Mouse (Mus musculus) neural tube, embryonic 12.5 days (tissue): ENCODE measurements at regions not wholly inside any gene's neighbourhood (a gene's known extent, or its start where the extent isn't known, plus 50 kb on each side); places are given as distances from the start of the nearest gene placed in this dataset.

Source experiments
- ATAC-seq: fragments of 200-750 bp; cut with Nextera tagmentation; 2 replicates; pipeline ENCODE4 v1.8.0; 2017; ENCODE audit warnings: low read depth, mild to moderate bottlenecking, moderate TSS enrichment, moderate library complexity; ENCODE audit not compliant: low FRiP score
- H3K27ac ChIP-seq: fragments of 300-500 bp; sonication (generic); 2 replicates; pipeline ENCODE4 v1.5.1; 2016
- H3K27me3 ChIP-seq: fragments of 300-500 bp; sonication (generic); replicated peaks from 2 replicates; pipeline ENCODE4 v1.6.1; 2016; ENCODE audit warnings: mild to moderate bottlenecking
- H3K36me3 ChIP-seq: fragments of 300-500 bp; sonication (generic); 2 replicates; pipeline ENCODE4 v1.6.1; 2016; ENCODE audit warnings: mild to moderate bottlenecking
- H3K4me1 ChIP-seq: fragments of 300-500 bp; sonication (generic); 2 replicates; pipeline ENCODE4 v1.6.1; 2016
- H3K4me2 ChIP-seq: fragments of 300-500 bp; sonication (generic); replicated peaks from 2 replicates; pipeline ENCODE4 v1.6.1; 2016; ENCODE audit warnings: mild to moderate bottlenecking
- H3K4me3 ChIP-seq: fragments of 300-500 bp; sonication (generic); 2 replicates; pipeline ENCODE4 v1.5.1; 2016
- H3K9ac ChIP-seq: fragments of 300-500 bp; sonication (generic); 2 replicates; pipeline ENCODE4 v1.6.1; 2016; ENCODE audit warnings: mild to moderate bottlenecking
- H3K9me3 ChIP-seq: fragments of 300-500 bp; sonication (generic); 2 replicates; pipeline ENCODE4 v1.6.1; 2016; ENCODE audit warnings: mild to moderate bottlenecking
- WGBS: fragments of 180-500 bp; shearing (Covaris S2); methylation state at CpG from one replicate; pipeline ENCODE4 v1.1.7; 2016; 5-methylcytosine and 5-hydroxymethylcytosine counted together

GRCm38 (mm10) chr3:21492413-21492812, 584.0 kb upstream of the Tbl1xr1 start:
- no peak for ATAC-seq
- no peak overlapping the region for H3K9ac ChIP-seq
- no peak overlapping the region for H3K4me3 ChIP-seq
- no peak overlapping the region for H3K27ac ChIP-seq
- H3K27me3 ChIP-seq = no peaks in the 10 kb centered on the region
- WGBS = 69% methylated on average over 3 of the region's 3 CpGs
- no peak overlapping the region for H3K4me2 ChIP-seq
- H3K4me1 ChIP-seq = 0 out of 2 replicates have a peak, but pooled peaks cover 3% of the 10 kb centered on the region
- no peaks in the 10 kb centered on the region for H3K9me3 ChIP-seq
- H3K36me3 ChIP-seq = no peaks in the 10 kb centered on the region

GRCm38 (mm10) chr3:21493384-21493783, 583.1 kb upstream of the Tbl1xr1 start:
- no peaks in the 10 kb centered on the region for H3K36me3 ChIP-seq
- no peaks in the 10 kb centered on the region for H3K27me3 ChIP-seq
- peak; percentile 73 for ATAC-seq
- H3K4me3 ChIP-seq = no peak overlapping the region
- H3K9me3 ChIP-seq = no peaks in the 10 kb centered on the region
- H3K4me2 ChIP-seq = no peak overlapping the region
- H3K27ac ChIP-seq = no peak overlapping the region
- H3K9ac ChIP-seq = no peak overlapping the region
- 0 out of 2 replicates have a peak, but pooled peaks cover 3% of the 10 kb centered on the region for H3K4me1 ChIP-seq
- 65% methylated on average over 6 of the region's 6 CpGs for WGBS

DNA sequence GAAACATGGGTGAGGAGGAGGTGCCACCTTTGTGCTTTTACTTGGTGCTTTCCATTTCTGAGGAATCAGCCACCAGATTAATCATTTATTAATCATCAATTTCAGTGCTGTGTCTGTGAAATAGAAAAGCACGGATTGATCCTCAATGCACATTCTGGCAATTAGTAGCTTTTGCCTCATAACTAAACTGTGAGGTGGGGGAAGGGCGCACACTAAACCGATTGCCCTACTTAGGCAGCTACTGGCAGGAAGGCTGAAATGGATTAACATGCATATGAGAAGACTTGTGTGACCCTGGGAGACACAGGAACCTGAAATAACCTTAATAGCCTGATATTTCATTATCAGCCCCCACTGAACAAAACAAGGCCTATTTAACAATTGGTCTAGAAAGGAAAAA, 581.5 kb upstream of the Tbl1xr1 start:
- no peak overlapping the region for H3K27ac ChIP-seq
- no peaks in the 10 kb centered on the region for H3K27me3 ChIP-seq
- H3K4me1 ChIP-seq = 0 out of 2 replicates have a peak, but pooled peaks cover 3% of the 10 kb centered on the region
- ATAC-seq = no peak
- no peaks in the 10 kb centered on the region for H3K9me3 ChIP-seq
- WGBS = 63% methylated on average over 3 of the region's 3 CpGs
- no peak overlapping the region for H3K4me2 ChIP-seq
- H3K9ac ChIP-seq = no peak overlapping the region
- H3K36me3 ChIP-seq = no peaks in the 10 kb centered on the region
- H3K4me3 ChIP-seq = no peak overlapping the region

- no peak overlapping the region for H3K9ac ChIP-seq
- 83% methylated on average over 5 of the region's 5 CpGs for WGBS
Measured at GRCm38 (mm10) chr3:21495651-21496050, 580.8 kb upstream of the Tbl1xr1 start.

DNA sequence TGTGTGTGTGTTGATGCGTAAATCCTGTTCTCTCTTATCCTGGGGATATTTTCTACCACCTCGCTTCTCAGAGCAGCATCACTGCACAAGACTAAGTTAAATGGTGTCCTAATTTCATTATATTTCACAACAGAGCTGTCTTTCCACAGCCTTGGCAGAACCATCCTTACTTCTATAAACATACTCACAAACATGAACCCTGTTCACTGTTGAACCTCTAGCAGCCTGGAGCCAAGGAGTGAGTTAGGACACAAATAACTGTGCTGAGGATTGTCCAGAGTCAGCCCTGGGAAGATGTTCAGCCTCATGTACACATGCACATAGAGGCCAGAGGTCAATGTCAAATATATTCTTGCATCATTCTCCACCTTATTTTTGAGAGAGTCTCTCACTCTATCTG, 580.3 kb upstream of the Tbl1xr1 start:
- Histone ChIP-seq H3K36me3 (no peaks in the 10 kb centered on the region), H3K4me3 (no peak overlapping the region), H3K4me2 (no peak overlapping the region), H3K4me1 (0 out of 2 replicates have a peak, but pooled peaks cover 3% of the 10 kb centered on the region), H3K27ac (no peak overlapping the region), H3K9ac (no peak overlapping the region), H3K9me3 (no peaks in the 10 kb centered on the region), H3K27me3 (no peaks in the 10 kb centered on the region)
- ATAC-seq = no peak
- WGBS = 96% methylated on average over 2 of the region's 2 CpGs

More at GRCm38 (mm10) chr3:21495651-21496050, 580.8 kb upstream of the Tbl1xr1 start:
- no peak overlapping the region for H3K4me2 ChIP-seq
- no peak overlapping the region for H3K4me3 ChIP-seq
- no peak for ATAC-seq
- H3K36me3 ChIP-seq = no peaks in the 10 kb centered on the region
- no peak overlapping the region for H3K27ac ChIP-seq
- H3K27me3 ChIP-seq = no peaks in the 10 kb centered on the region
- H3K9me3 ChIP-seq = no peaks in the 10 kb centered on the region
- 0 out of 2 replicates have a peak, but pooled peaks cover 3% of the 10 kb centered on the region for H3K4me1 ChIP-seq

- Histone ChIP-seq H3K4me2 (no peak overlapping the region), H3K4me1 (0 out of 2 replicates have a peak, but pooled peaks cover 3% of the 10 kb centered on the region), H3K9me3 (no peaks in the 10 kb centered on the region), H3K9ac (no peak overlapping the region), H3K4me3 (no peak overlapping the region), H3K27me3 (no peaks in the 10 kb centered on the region), H3K27ac (no peak overlapping the region), H3K36me3 (no peaks in the 10 kb centered on the region)
- no peak for ATAC-seq
- 83% methylated on average over 1 of the region's 1 CpGs for WGBS
Measured at GRCm38 (mm10) chr3:21497011-21497410, 579.4 kb upstream of the Tbl1xr1 start.

DNA sequence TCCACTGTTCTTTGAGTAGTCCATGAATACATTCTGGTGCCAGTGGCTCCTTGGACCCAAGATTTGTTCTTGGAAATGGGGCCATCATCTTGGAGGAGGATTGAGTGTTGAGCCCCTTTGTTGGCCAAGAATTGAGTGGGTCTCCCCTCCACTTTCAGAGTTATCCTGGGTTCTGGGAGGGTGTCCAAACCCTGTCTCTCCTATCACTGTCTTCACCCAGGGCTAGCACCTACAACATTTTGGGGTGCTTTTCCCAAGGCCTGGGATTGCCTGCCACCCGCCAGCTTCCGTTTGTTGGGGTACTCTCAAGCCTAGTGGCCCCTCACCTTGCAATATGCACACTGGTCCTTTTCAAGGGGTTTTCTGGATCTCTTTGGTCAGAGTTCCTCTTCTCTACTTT, 568.8 kb upstream of the Tbl1xr1 start:
- Histone ChIP-seq H3K27me3 (no peaks in the 10 kb centered on the region), H3K4me2 (no peak overlapping the region), H3K36me3 (no peaks in the 10 kb centered on the region), H3K27ac (no peak overlapping the region), H3K9ac (no peak overlapping the region), H3K4me3 (no peak overlapping the region), H3K4me1 (no peaks in the 10 kb centered on the region), H3K9me3 (peaks cover 26% of the 10 kb centered on the region)
- no peak for ATAC-seq
- WGBS = 99% methylated on average over 2 of the region's 2 CpGs

GRCm38 (mm10) chr3:21512081-21512480, 564.4 kb upstream of the Tbl1xr1 start:
- peaks cover 26% of the 10 kb centered on the region for H3K9me3 ChIP-seq
- no peaks in the 10 kb centered on the region for H3K36me3 ChIP-seq
- no peak for ATAC-seq
- no peak overlapping the region for H3K4me3 ChIP-seq
- no peak overlapping the region for H3K9ac ChIP-seq
- no peaks in the 10 kb centered on the region for H3K27me3 ChIP-seq
- WGBS = 78% methylated on average over 4 of the region's 4 CpGs
- no peaks in the 10 kb centered on the region for H3K4me1 ChIP-seq
- no peak overlapping the region for H3K4me2 ChIP-seq
- no peak overlapping the region for H3K27ac ChIP-seq

DNA sequence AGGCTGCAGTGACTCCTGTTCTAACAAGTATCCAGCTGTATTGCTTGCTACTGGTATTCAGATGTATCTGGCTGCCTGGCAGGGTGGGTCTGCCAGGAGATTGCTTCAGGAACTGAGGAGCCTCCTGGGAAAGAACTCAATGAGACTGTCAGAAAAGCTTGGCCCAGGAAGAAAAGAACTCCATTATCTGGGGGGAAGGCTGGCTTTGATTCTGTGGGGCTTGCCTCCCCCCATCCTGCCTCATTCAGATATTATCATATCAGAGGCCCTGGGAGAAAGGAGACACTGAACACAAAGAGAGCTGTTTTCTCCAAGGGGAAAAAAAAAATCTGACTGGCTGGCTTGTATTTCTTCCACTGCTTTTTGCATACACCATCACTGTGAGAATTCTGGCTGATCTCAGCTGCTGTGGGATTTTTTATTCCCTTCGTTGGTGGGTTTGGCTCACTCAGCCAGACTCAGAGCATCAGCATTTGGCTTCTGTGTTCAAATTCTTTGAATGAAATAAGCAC, 552.0 kb upstream of the Tbl1xr1 start:
- ATAC-seq = no peak
- no peak overlapping the region for H3K4me3 ChIP-seq
- no peak overlapping the region for H3K27ac ChIP-seq
- H3K4me2 ChIP-seq = no peak overlapping the region
- WGBS = 23% methylated on average over 1 of the region's 1 CpGs
- H3K9me3 ChIP-seq = no peaks in the 10 kb centered on the region
- no peaks in the 10 kb centered on the region for H3K36me3 ChIP-seq
- no peak overlapping the region for H3K9ac ChIP-seq
- H3K4me1 ChIP-seq = 0 out of 2 replicates have a peak, but pooled peaks cover 3% of the 10 kb centered on the region
- H3K27me3 ChIP-seq = no peaks in the 10 kb centered on the region

GRCm38 (mm10) chr3:21530862-21531261, 545.6 kb upstream of the Tbl1xr1 start:
- H3K4me1 ChIP-seq = no peaks in the 10 kb centered on the region
- H3K4me3 ChIP-seq = no peak overlapping the region
- no peaks in the 10 kb centered on the region for H3K36me3 ChIP-seq
- WGBS = 41% methylated on average over 5 of the region's 5 CpGs
- H3K4me2 ChIP-seq = no peak overlapping the region
- H3K9me3 ChIP-seq = no peaks in the 10 kb centered on the region
- H3K27me3 ChIP-seq = no peaks in the 10 kb centered on the region
- H3K27ac ChIP-seq = no peak overlapping the region
- ATAC-seq = no peak
- no peak overlapping the region for H3K9ac ChIP-seq

GRCm38 (mm10) chr3:21539138-21539537, 537.3 kb upstream of the Tbl1xr1 start:
- Histone ChIP-seq H3K36me3 (no peaks in the 10 kb centered on the region), H3K4me2 (no peak overlapping the region), H3K27ac (no peak overlapping the region), H3K9me3 (no peaks in the 10 kb centered on the region), H3K9ac (no peak overlapping the region), H3K4me3 (no peak overlapping the region), H3K27me3 (no peaks in the 10 kb centered on the region), H3K4me1 (no peaks in the 10 kb centered on the region)
- WGBS = 49% methylated on average over 2 of the region's 2 CpGs
- ATAC-seq = no peak

GRCm38 (mm10) chr3:21544456-21544855, 532.0 kb upstream of the Tbl1xr1 start:
- no peak overlapping the region for H3K9ac ChIP-seq
- H3K27me3 ChIP-seq = no peaks in the 10 kb centered on the region
- H3K4me1 ChIP-seq = peaks cover 13% of the 10 kb centered on the region; the same call in 1 of the 2 replicates
- H3K27ac ChIP-seq = no peak overlapping the region
- no peak overlapping the region for H3K4me3 ChIP-seq
- H3K9me3 ChIP-seq = no peaks in the 10 kb centered on the region
- no peaks in the 10 kb centered on the region for H3K36me3 ChIP-seq
- ATAC-seq = no peak
- no peak overlapping the region for H3K4me2 ChIP-seq
- 61% methylated on average over 2 of the region's 2 CpGs for WGBS

- Histone ChIP-seq H3K4me1 (peaks cover 13% of the 10 kb centered on the region; the same call in 1 of the 2 replicates), H3K36me3 (no peaks in the 10 kb centered on the region), H3K27ac (no peak overlapping the region), H3K9ac (no peak overlapping the region), H3K9me3 (no peaks in the 10 kb centered on the region), H3K4me3 (no peak overlapping the region), H3K27me3 (no peaks in the 10 kb centered on the region), H3K4me2 (no peak overlapping the region)
- 0 out of 2 replicates have a peak, but pooled peaks have one; percentile 69 for ATAC-seq
- 23% methylated on average over 5 of the region's 5 CpGs for WGBS
Measured at GRCm38 (mm10) chr3:21545156-21545893, 531.1 kb upstream of the Tbl1xr1 start.
